Mouse (Mus musculus) embryonic facial prominence, embryonic 11.5 days (tissue): ENCODE results near the gene Syngr1. TPM values are rescaled to one million over a fixed set of nuclear protein-coding genes. Genes with fewer than 3 reads are reported as not detected.

Source experiments
- ATAC-seq: fragments of 200-750 bp; cut with Nextera tagmentation; replicated peaks from 2 replicates; pipeline ENCODE4 v1.8.0; 2017; ENCODE audit warnings: low read depth; ENCODE audit not compliant: insufficient number of reproducible peaks, low FRiP score, low TSS enrichment
- DNase-seq: peaks from one replicate; pipeline ENCODE4 v3.0.0-alpha.2; 2015; ENCODE audit warnings: low spot score
- H3K27ac ChIP-seq: fragments of 300-500 bp; sonication (generic); replicated peaks from 2 replicates; pipeline ENCODE4 v1.5.1; 2014; ENCODE audit warnings: mild to moderate bottlenecking, low read depth, low read length, control low read depth
- H3K27me3 ChIP-seq: fragments of 300-500 bp; sonication (generic); 2 replicates; pipeline ENCODE4 v1.6.1; 2014; ENCODE audit warnings: mild to moderate bottlenecking, low read length, moderate library complexity, mixed read lengths; ENCODE audit not compliant: control insufficient read depth, insufficient read depth
- H3K36me3 ChIP-seq: fragments of 300-500 bp; sonication (generic); replicated peaks from 2 replicates; pipeline ENCODE4 v1.6.1; 2014; ENCODE audit warnings: low read depth, mild to moderate bottlenecking, low read length, moderate library complexity, mixed read lengths; ENCODE audit not compliant: control insufficient read depth, insufficient read depth
- H3K4me1 ChIP-seq: fragments of 300-500 bp; sonication (generic); 2 replicates; pipeline ENCODE4 v1.6.1; 2014; ENCODE audit warnings: low read length, mixed read lengths; ENCODE audit not compliant: control insufficient read depth, insufficient read depth
- H3K4me2 ChIP-seq: fragments of 300-500 bp; sonication (generic); 2 replicates; pipeline ENCODE4 v1.6.1; 2014; ENCODE audit warnings: low read depth, mild to moderate bottlenecking, control low read depth, low read length, moderate library complexity
- H3K4me3 ChIP-seq: fragments of 300-500 bp; sonication (generic); 2 replicates; pipeline ENCODE4 v1.5.1; 2014; ENCODE audit warnings: low read depth, low read length, control low read depth
- H3K9ac ChIP-seq: fragments of 300-500 bp; sonication (generic); replicated peaks from 2 replicates; pipeline ENCODE4 v1.6.1; 2014; ENCODE audit warnings: mild to moderate bottlenecking, control low read depth, low read length
- H3K9me3 ChIP-seq: fragments of 300-500 bp; sonication (generic); replicated peaks from 2 replicates; pipeline ENCODE4 v1.6.1; 2016; ENCODE audit warnings: mild to moderate bottlenecking, low read length, inconsistent platforms, mixed read lengths; ENCODE audit not compliant: control insufficient read depth
- WGBS: fragments of 180-500 bp; shearing (Covaris S2); extraction: QIAGEN DNeasy Blood & Tissue Kit; methylation state at CpG from one replicate; pipeline ENCODE4 v1.1.7; 2014; 5-methylcytosine and 5-hydroxymethylcytosine counted together
- polyA plus RNA-seq: library from polyadenylated mRNA; unstranded; fragments of >200 nt; fragmentation: Nextera tagmentation; extraction: Ambion mirVana; gene quantifications from 2 replicates; pipeline ENCODE4 v1.2.1, GENCODE M21; 2014

The Syngr1 gene
- polyA plus RNA-seq, 1 experiment from 2014 or later: 6.4 TPM

DNA sequence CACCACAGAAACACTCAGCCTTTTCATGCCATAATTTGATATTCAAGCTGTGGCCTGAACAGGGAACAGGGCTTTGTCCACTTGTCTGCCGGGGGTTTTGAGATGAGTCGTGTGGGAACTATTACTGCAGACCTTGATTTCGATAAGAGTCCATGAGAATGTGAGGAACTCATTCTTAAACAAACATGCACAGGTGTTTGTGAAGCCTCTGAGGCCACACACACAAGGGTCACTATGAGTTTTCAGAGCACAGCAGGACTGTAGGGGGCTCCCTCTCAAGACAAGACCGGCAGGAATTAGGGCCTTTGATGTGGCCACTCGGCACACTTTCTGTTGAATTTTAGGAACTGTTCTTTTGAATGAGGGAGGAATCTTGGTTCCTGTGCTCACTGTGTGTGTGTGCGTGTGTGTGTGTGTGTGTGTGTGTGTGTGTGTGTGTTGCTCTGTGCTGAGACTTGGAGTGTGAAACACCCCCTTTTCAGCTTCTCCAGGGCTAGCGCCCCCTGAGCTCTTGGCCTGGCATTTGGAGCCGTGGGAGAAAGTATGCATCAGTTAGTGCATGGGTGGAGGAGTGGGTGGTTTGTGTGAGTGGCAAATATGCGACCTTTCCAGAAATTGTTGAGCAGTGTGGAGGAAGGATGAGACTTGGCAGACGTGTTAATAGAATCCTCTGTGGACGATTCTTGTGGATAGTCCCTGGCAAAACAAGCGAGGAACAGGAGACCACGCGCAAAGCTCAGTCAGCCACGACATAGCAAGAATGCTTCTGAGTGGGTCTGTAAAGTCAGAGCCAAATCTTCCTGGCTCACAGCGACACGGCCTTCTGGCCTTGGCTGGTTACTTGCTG is 47.0 kb downstream of the Syngr1 start:
- no peak overlapping the region for H3K4me3 ChIP-seq
- no peak overlapping the region for H3K4me2 ChIP-seq
- peaks cover 6% of the 10 kb centered on the region for H3K36me3 ChIP-seq
- ATAC-seq (no peak), DNase-seq (no peak)
- peaks cover 6% of the 10 kb centered on the region for H3K4me1 ChIP-seq
- H3K27ac ChIP-seq: no peak overlapping the region
- WGBS: 78% methylated on average over 17 of the region's 17 CpGs
- no peaks in the 10 kb centered on the region for H3K27me3 ChIP-seq
- no peak overlapping the region for H3K9ac ChIP-seq
- H3K9me3 ChIP-seq: no peaks in the 10 kb centered on the region

DNA sequence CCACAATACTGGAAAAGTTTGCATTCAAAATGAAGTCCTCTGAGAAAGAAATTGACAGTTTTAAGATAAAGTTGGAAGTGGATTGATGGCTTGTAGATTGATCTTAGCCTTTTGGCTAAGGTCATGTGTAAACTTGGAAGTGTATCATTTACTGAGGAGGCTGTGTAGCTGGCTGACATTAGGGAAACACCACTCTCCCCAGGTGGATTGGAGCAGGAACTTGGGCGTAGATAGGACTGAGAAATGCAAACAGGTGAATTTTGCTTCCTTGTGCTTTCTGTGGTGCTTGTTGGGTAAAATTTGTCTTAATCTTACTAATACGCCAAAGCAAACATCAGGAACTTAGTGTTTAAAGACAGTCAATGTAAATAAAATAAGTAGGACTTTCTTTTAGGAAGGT is 49.2 kb downstream of the Syngr1 start:
- H3K4me2 ChIP-seq: no peak overlapping the region
- no peak overlapping the region for H3K9ac ChIP-seq
- H3K9me3 ChIP-seq: no peaks in the 10 kb centered on the region
- peaks cover 6% of the 10 kb centered on the region for H3K36me3 ChIP-seq
- 98% methylated on average over 2 of the region's 2 CpGs for WGBS
- H3K4me3 ChIP-seq: no peak overlapping the region
- no peaks in the 10 kb centered on the region for H3K4me1 ChIP-seq
- H3K27me3 ChIP-seq: no peaks in the 10 kb centered on the region
- DNase-seq (no peak), ATAC-seq (no peak)
- H3K27ac ChIP-seq: no peak overlapping the region

DNA sequence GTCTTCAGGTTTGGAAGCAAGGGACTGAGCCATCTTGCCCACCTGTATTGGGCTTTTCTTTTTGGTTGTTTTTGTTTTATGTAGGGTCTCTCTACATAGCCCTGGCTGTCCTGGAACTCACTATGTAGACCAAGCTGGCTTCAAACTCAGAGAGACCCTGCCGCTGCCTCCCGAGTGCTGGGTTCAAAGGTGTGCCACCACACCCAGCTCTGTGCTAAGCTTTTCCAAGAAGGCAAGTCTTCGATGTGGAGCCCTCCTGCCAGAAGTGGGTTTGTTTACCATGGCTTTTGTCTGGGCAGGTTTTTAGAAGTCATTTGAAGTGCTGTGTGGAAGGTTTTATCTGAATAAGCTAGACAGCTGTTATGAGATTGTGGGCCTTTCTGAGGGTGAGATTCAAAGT is 49.7 kb downstream of the Syngr1 start:
- H3K36me3 ChIP-seq: peaks cover 6% of the 10 kb centered on the region
- ATAC-seq: no peak
- no peaks in the 10 kb centered on the region for H3K4me1 ChIP-seq
- no peak for DNase-seq
- H3K27me3 ChIP-seq: no peaks in the 10 kb centered on the region
- no peak overlapping the region for H3K4me2 ChIP-seq
- H3K9me3 ChIP-seq: no peaks in the 10 kb centered on the region
- WGBS: 92% methylated on average over 3 of the region's 3 CpGs
- H3K4me3 ChIP-seq: no peak overlapping the region
- no peak overlapping the region for H3K9ac ChIP-seq
- no peak overlapping the region for H3K27ac ChIP-seq

DNA sequence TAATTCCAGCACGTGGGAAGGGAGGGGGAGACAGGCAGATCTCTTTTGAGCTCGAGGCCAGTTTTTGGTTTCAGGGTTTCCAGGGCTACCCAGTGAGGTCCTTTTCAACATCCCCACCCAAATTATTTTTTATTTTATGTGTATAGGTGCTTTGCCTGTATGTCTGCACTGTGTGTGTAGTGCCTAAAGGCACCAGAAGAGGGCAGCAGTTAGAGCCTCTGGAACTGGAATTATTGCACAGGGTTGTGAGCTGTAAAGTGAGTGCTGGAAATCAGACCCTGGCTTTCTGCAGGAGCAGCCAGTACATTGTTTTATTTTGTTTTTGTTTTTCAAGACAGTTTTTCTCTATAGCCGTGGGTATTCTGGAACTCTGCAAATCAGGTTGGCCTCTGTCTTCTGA is 51.0 kb downstream of the Syngr1 start:
- H3K9ac ChIP-seq: no peak overlapping the region
- 93% methylated on average over 3 of the region's 3 CpGs for WGBS
- ATAC-seq (no peak), DNase-seq (no peak)
- no peak overlapping the region for H3K27ac ChIP-seq
- peaks cover 4% of the 10 kb centered on the region for H3K36me3 ChIP-seq
- H3K4me1 ChIP-seq: no peaks in the 10 kb centered on the region
- no peaks in the 10 kb centered on the region for H3K27me3 ChIP-seq
- no peaks in the 10 kb centered on the region for H3K9me3 ChIP-seq
- H3K4me3 ChIP-seq: no peak overlapping the region
- H3K4me2 ChIP-seq: no peak overlapping the region

DNA sequence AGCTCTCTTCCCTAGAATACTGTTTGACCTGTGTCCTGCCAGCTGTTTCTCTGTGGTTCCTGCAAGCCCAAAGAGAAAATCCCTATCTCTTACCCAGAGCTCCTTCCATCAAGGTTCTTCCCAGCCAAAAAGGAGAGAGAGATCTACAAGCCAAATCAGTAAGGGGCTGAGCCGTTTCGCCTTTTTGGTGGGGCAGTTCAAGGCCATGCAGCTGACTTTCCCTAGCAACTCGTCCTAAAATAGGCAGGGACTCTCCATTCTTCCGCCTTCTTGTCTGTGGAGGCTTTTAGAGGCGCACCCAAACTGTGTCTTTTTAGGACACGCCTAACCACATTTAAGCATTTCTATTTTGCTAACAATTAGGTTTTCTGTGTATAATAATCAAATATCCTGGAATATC is 52.6 kb downstream of the Syngr1 start:
- no peak for ATAC-seq
- no peak overlapping the region for H3K4me2 ChIP-seq
- H3K27ac ChIP-seq: no peak overlapping the region
- 91% methylated on average over 6 of the region's 6 CpGs for WGBS
- no peaks in the 10 kb centered on the region for H3K4me1 ChIP-seq
- no peak for DNase-seq
- no peaks in the 10 kb centered on the region for H3K27me3 ChIP-seq
- peaks cover 4% of the 10 kb centered on the region for H3K36me3 ChIP-seq
- no peak overlapping the region for H3K4me3 ChIP-seq
- H3K9me3 ChIP-seq: no peaks in the 10 kb centered on the region
- H3K9ac ChIP-seq: no peak overlapping the region

DNA sequence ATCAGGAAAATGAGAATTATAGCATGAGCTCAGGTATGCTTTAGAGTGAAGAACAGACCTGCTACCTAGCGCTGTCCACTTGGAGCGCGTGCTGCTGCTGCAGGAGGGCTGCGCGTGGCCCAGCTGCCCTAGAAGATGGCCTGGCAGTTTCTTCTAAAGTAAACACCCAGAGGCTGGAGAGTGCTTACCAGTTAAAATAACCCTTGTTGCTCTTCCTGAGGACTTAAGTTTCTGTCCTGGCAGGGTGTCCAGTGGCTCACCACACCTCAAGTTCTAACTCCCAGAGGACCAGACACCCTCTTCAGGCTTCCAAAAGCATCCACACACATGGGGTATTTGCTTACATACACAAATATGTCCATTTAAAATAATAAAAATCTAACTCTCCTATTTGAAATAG is 54.3 kb downstream of the Syngr1 start:
- Histone ChIP-seq H3K36me3 (peaks cover 4% of the 10 kb centered on the region), H3K9me3 (no peaks in the 10 kb centered on the region), H3K27me3 (no peaks in the 10 kb centered on the region), H3K4me2 (no peak overlapping the region), H3K4me3 (no peak overlapping the region), H3K4me1 (no peaks in the 10 kb centered on the region), H3K27ac (no peak overlapping the region), H3K9ac (no peak overlapping the region)
- ATAC-seq: no peak
- no peak for DNase-seq
- 95% methylated on average over 5 of the region's 5 CpGs for WGBS

DNA sequence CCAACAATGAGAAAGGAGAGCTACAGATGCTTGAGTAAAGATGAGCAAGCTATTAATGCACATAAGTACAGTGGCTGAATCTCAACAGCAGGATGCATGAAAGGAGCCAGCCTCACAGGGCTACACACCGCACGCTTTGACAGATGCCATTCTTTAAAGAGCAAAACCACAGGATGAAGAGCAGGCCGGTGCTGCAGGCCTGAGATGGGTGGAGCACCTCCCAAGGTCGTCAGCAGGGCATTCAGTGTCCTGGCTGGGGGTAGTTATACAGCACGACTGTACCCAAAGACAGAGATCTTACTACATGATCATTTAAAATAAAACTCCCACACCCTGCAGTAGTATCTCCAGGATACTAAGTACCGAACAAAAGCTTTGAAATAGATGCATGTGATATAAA is 55.0 kb downstream of the Syngr1 start:
- Histone ChIP-seq H3K27ac (no peak overlapping the region), H3K4me2 (no peak overlapping the region), H3K36me3 (peaks cover 1% of the 10 kb centered on the region), H3K27me3 (no peaks in the 10 kb centered on the region), H3K4me1 (no peaks in the 10 kb centered on the region), H3K4me3 (no peak overlapping the region), H3K9me3 (no peaks in the 10 kb centered on the region), H3K9ac (no peak overlapping the region)
- WGBS: 71% methylated on average over 6 of the region's 6 CpGs
- no peak for DNase-seq
- no peak for ATAC-seq

DNA sequence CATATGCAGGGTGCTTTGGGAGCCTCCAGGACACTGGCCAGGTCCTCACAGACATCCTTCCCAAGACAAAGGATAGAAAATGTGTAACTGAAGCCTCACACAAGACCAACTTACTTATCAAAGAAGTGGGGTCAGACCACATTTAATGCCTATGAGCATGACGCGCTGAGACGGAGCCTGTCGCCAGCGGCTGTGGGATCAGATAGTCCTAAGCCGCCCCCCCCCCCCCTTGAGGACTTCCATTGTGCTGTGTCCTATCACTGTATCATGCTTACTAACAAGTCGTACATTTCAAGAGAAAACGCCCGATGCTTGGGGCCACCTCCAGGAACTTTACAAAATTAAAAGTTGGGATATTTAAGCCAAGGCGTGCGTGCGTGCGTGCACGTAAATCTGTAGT is 56.0 kb downstream of the Syngr1 start:
- Histone ChIP-seq H3K9ac (no peak overlapping the region), H3K4me2 (no peak overlapping the region), H3K9me3 (no peaks in the 10 kb centered on the region), H3K4me3 (no peak overlapping the region), H3K4me1 (no peaks in the 10 kb centered on the region), H3K36me3 (no peaks in the 10 kb centered on the region; the same call in 1 of the 2 replicates), H3K27ac (no peak overlapping the region), H3K27me3 (no peaks in the 10 kb centered on the region)
- no peak for DNase-seq
- ATAC-seq: no peak
- WGBS: 94% methylated on average over 14 of the region's 14 CpGs
